Mouse (Mus musculus) CD4-positive, CD25-positive, alpha-beta regulatory T cell, adult 4 months (primary cell): ENCODE results near the gene Rap2c. TPM values are rescaled to one million over a fixed set of nuclear protein-coding genes. Genes with fewer than 3 reads are reported as not detected.

Source experiments
- ATAC-seq: one replicate; pipeline ENCODE4 v1.8.0; 2017
- polyA plus RNA-seq, 2 experiments: library from polyadenylated mRNA; unstranded; fragments of 100-300 nt; shearing (Covaris generic); gene quantifications; one replicate each; pipeline ENCODE4 v1.2.1; 2017

Rap2c gene
- polyA plus RNA-seq = 10 to 100 TPM; 18.7 to 22.5 TPM

DNA sequence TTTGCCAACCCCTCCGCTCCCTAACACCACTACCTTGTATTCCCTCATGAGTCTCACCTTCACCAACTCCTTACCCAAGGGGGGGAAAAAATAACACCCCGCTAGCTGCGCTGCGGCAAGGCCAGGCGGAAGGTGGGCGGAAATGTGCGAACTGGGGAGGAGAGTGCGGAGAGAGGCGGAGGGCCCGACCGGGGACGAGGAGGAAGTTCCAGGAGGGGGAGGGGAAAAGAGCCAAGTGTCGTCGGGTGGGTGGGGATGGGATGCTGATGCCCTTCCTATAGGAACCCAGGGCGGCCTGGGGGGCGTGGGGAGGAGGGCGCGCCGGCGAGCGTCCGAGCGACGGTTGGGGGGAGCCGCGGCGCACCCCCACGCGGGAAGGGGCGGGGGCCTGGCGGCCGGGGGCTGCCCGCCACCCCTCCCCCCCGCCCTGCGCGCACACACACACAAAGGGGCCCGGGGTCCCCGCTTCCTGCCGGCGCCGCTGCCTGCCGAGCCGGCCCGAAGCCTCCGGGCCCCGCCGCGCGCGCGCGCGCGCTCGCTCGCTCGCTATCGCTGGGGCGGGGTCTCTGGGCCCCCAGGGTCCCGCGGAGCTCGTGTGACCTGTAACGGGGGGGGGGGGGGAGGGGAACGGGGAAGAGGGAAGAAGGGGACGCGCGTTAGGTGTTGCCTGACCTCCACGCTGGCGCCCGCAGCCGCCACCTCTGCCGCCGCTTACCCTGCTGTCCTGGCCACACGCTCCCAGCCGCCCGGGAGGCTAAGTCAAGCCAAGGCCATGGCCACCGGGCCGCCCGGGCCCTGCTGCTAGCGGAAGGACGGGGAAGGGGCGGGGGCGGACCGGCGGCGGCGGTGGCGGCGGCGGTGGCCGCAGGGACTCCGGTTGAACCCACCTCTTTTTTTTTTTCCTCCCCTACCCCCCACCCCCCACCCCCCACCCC, at the start of gene Rap2c:
Gene Rap2c, minus strand, starts transcription at position 168 of the 935 bp plus-strand sequence.
- ATAC-seq = peak; percentile 70

DNA sequence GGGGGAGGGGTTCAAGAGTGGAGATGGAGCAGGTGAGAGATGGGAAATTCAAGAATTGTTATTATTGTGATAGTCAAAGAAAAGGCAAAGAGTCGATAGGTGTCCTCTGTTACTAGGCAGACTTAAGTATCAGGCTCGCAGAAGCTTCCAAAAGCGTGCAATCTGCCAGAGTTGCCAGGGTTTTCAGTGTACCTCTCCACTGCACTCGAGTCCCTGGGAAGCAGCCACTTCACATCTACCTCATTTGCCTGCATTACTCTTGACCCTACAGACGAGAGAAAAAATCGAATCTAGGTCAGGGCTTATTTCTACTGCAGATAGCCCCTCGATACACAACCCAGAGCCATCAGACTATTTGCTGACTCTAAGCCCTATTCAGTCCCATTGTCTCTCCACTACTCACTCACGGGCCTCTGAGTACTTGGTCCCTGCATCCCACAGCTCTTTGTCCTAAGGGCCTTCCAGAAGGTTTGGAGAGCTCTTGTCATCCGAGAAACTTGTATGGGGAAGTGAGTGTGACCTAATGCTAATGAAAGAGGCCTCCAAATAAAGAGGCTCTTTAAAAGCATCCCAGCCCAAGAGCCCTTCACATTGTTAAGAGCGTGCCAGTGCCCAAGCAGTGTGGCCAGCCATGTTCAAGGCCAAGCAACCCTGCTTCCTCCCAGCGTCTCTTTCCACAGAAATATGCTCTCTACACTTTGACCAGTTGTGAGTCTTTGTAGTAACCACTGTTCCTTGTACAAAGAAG, 48.9 kb upstream of the Rap2c start:
- ATAC-seq = no peak

- peak; percentile 72 for ATAC-seq
These were observed 48.0 kb upstream of the Rap2c start for GRCm38 (mm10) chrX:51065773-51066172.

DNA sequence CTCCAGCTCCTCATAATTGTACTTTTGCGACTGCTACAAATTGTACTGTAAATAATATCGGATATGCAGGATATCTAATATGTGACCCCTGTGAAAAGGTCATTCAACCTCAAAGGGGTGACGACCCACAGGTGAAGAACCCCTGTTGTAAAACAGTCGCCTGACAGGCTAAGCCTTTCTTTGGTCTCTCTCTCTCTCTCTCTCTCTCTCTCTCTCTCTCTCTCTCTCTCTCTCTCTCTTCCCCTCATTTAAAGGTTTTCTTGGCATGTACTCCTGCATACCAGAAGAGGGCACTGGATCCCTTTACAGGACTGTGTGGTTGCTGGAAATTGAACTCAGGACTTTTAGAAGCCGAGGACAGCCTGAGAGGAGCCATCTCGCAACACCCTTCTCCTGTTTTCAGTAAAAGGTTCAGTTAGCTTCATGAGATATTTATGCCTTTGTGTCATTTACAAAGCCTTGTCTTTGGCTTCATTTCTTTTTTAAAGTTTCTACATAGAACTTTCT, 47.4 kb upstream of the Rap2c start:
- ATAC-seq = no peak

DNA sequence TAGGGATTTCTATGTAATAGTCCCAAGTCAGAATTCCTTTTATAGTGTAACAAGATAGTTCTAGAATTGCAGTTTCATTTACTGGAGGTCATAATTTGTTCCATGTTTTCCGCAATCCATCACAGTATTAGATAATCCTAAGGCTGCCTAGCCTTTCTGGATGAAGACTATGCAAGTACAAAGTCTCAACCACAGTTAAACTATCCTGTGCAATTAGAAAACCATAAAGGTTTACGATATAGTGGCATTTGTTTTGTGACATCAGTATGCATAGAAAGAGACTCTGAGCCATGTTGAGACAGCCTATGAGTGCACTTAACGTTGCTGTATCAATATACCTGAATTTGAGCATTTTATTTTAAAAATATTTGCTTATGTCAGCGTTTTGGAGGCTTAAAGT, 42.4 kb upstream of the Rap2c start:
- ATAC-seq = no peak

GRCm38 (mm10) chrX:51058741-51059140, 40.9 kb upstream of the Rap2c start:
- no peak for ATAC-seq

- ATAC-seq = no peak
These were observed 40.5 kb upstream of the Rap2c start for GRCm38 (mm10) chrX:51058317-51058716.

- ATAC-seq = no peak
These were observed 34.1 kb upstream of the Rap2c start for GRCm38 (mm10) chrX:51051680-51052461.

- no peak for ATAC-seq
These were observed 17.9 kb upstream of the Rap2c start for GRCm38 (mm10) chrX:51035678-51036209.

GRCm38 (mm10) chrX:51019884-51020283, 2.1 kb upstream of the Rap2c start:
- no peak for ATAC-seq

- peak; percentile 84 for ATAC-seq
These were observed 965 bp upstream of the Rap2c start for GRCm38 (mm10) chrX:51018786-51019179.

GRCm38 (mm10) chrX:51016926-51017325, 892 bp downstream of the Rap2c start:
- no peak for ATAC-seq

GRCm38 (mm10) chrX:51012280-51012679, 5.5 kb downstream of the Rap2c start:
- ATAC-seq = no peak

DNA sequence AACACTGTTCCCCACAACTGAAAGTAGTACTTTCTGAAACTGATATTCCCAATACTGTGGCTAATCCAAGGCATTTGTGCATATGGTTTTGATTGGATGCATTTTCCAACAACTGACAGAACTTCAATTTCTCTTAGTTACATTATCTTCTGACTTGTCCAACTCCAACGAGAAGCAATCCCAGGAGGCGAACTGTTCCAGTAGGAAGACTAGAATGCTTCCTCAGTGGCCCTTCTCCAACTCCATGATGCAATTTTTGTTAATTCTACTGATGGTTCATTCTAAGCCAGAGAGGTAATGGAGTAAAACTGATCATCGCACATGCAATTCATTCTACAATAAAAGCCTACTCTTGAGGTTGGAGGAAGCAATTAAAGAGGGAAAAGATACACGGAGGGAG, 7.5 kb downstream of the Rap2c start:
- ATAC-seq = no peak

DNA sequence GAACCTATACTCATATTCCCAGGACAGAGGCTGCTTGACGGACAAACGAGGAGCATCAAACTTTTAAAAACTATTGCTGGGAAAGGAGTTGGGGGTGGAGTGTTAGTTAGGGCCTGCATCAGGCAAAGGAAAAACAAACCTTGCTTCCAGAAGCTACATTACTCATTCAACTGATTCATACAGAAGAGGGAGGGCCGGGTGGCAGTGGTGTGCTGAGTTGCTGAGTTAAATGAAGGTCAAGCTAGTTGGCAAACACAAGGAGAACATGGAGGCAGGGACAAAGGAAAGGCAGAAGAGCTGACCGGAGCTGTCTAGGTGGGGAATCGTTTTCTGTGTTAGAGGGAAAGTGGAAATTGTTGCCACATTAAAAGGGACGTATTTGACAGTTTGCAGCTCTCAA, 17.0 kb downstream of the Rap2c start:
- no peak for ATAC-seq

- no peak for ATAC-seq
These were observed 22.5 kb downstream of the Rap2c start for GRCm38 (mm10) chrX:50995310-50995709.

GRCm38 (mm10) chrX:50991324-50991723, 26.5 kb downstream of the Rap2c start:
- no peak for ATAC-seq

- no peak for ATAC-seq
These were observed 27.9 kb downstream of the Rap2c start for GRCm38 (mm10) chrX:50989940-50990339.

- no peak for ATAC-seq
These were observed 29.2 kb downstream of the Rap2c start for GRCm38 (mm10) chrX:50988581-50988980.

- ATAC-seq = no peak
These were observed 39.4 kb downstream of the Rap2c start for GRCm38 (mm10) chrX:50978428-50978827.

DNA sequence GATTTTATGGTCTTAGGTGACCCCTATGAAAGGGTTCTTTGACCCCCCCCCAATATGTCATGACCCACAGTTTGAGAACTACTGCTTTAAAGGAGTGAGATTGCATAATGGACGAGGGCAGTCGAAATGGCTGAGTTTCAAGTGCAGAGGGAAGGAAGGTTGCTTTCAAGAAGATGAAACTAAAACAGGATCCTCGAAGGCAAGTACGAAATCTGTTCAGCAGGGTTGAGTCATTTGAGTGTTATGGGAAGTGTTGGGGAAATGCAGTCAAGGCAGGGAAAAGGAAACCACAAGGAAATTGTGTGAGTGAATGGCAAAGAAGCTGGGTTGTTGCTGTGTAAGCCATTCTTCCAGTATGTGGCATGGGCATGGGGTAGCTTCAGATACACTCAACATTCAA, 45.7 kb downstream of the Rap2c start:
- no peak for ATAC-seq

GRCm38 (mm10) chrX:50969907-50970306, 47.9 kb downstream of the Rap2c start:
- ATAC-seq = no peak
